Mouse (Mus musculus): ENCODE data around the gene Atp5h.
A peak's percentile ranks its signal among the peaks of the same experiment; 100 is the strongest.
"Not testable (repeated sequence)": the region's sequence is repeated elsewhere in the genome, so short reads cannot be mapped to it uniquely, and the experiment has no call there.

Gene Atp5h

GRCm38 (mm10) chr11:115398085-115398484 is 21.7 kb downstream of the Atp5h start:
- no peak for DNase-seq (ENCODE audit: extremely low spot score)

GRCm38 (mm10) chr11:115393721-115394325 is 25.9 kb downstream of the Atp5h start:
- DNase-seq (ENCODE audit: extremely low spot score): no peak

- DNase-seq (ENCODE audit: extremely low spot score): no peak
These were observed 28.4 kb downstream of the Atp5h start for GRCm38 (mm10) chr11:115391358-115391757.

GRCm38 (mm10) chr11:115386859-115387258 is 32.9 kb downstream of the Atp5h start:
- not testable (repeated sequence) for DNase-seq (ENCODE audit: extremely low spot score)

GRCm38 (mm10) chr11:115384587-115384986 is 35.2 kb downstream of the Atp5h start:
- DNase-seq (ENCODE audit: extremely low spot score): no peak

GRCm38 (mm10) chr11:115383701-115384474 is 35.9 kb downstream of the Atp5h start:
- DNase-seq (ENCODE audit: extremely low spot score): no peak

- no peak for DNase-seq (ENCODE audit: extremely low spot score)
These were observed 36.9 kb downstream of the Atp5h start for GRCm38 (mm10) chr11:115382891-115383290.

- DNase-seq (ENCODE audit: extremely low spot score): peak; percentile 92
These were observed 37.8 kb downstream of the Atp5h start, which contains the start of gene Cdr2l for GRCm38 (mm10) chr11:115381743-115382539. TSS of gene Cdr2l (plus strand) at chr11:115381916.

- DNase-seq (ENCODE audit: extremely low spot score): no peak
These were observed 38.5 kb downstream of the Atp5h start for GRCm38 (mm10) chr11:115381276-115381675.

- no peak for DNase-seq (ENCODE audit: extremely low spot score)
These were observed 41.9 kb downstream of the Atp5h start for GRCm38 (mm10) chr11:115377854-115378253.

- DNase-seq (ENCODE audit: extremely low spot score): no peak
These were observed 42.5 kb downstream of the Atp5h start for GRCm38 (mm10) chr11:115377254-115377653.

- no peak for DNase-seq (ENCODE audit: extremely low spot score)
These were observed 43.0 kb downstream of the Atp5h start for GRCm38 (mm10) chr11:115376722-115377121.

GRCm38 (mm10) chr11:115374695-115375425 is 44.9 kb downstream of the Atp5h start:
- no peak for DNase-seq (ENCODE audit: extremely low spot score)

GRCm38 (mm10) chr11:115373805-115374694 is 45.7 kb downstream of the Atp5h start:
- peak; percentile 37 for DNase-seq (ENCODE audit: extremely low spot score)

GRCm38 (mm10) chr11:115372737-115373136 is 47.0 kb downstream of the Atp5h start:
- DNase-seq (ENCODE audit: extremely low spot score): no peak

GRCm38 (mm10) chr11:115372015-115372414 is 47.7 kb downstream of the Atp5h start:
- no peak for DNase-seq (ENCODE audit: extremely low spot score)

GRCm38 (mm10) chr11:115371354-115371753 is 48.4 kb downstream of the Atp5h start:
- no peak for DNase-seq (ENCODE audit: extremely low spot score)

- DNase-seq (ENCODE audit: extremely low spot score): no peak
These were observed 49.4 kb downstream of the Atp5h start for GRCm38 (mm10) chr11:115370368-115370767.

GRCm38 (mm10) chr11:115367395-115367944 is 52.3 kb downstream of the Atp5h start, which contains the start of gene Hid1:
TSS of gene Hid1 (minus strand) at chr11:115367756.
- DNase-seq (ENCODE audit: extremely low spot score): peak; percentile 79

GRCm38 (mm10) chr11:115366706-115367394 is 52.9 kb downstream of the Atp5h start:
- no peak for DNase-seq (ENCODE audit: extremely low spot score)
